Mouse (Mus musculus) MEL (cell line): Measurements from ENCODE around the gene Rpl3. TPM values are rescaled to one million over a fixed set of nuclear protein-coding genes. Genes with fewer than 3 reads are reported as not detected.

ENCODE experiments used
- DNase-seq: peaks from one replicate; pipeline ENCODE4 v3.0.0; 2011; ENCODE audit warnings: low read depth, low spot score
- H3K27ac ChIP-seq: 2 replicates; pipeline ENCODE4 v1.5.1; 2012; ENCODE audit warnings: low read depth, mild to moderate bottlenecking, control low read depth, low read length, moderate library complexity; ENCODE audit not compliant: control insufficient read depth
- H3K27me3 ChIP-seq, 2 experiments: fragments of 150-350 bp in 1 of 2; sonication (generic) in 1 of 2; 2 replicates each; pipeline ENCODE4 v1.6.1; 2012; ENCODE audit warnings: low read length in 2 of 2, mild to moderate bottlenecking in 2 of 2, improper control_type of control experiment in 1 of 2, moderate library complexity in 1 of 2; ENCODE audit not compliant: insufficient read depth in 2 of 2, control insufficient read depth in 1 of 2
- H3K36me3 ChIP-seq, 2 experiments: 2 replicates each; pipeline ENCODE4 v1.6.1; 2012 to 2014; ENCODE audit warnings: low read length in 2 of 2, improper control_type of control experiment in 1 of 2, inconsistent platforms in 1 of 2, mild to moderate bottlenecking in 1 of 2; ENCODE audit not compliant: insufficient read depth in 2 of 2, control insufficient read depth in 1 of 2
- H3K4me1 ChIP-seq, 2 experiments: fragments of 150-350 bp in 1 of 2; sonication (generic) in 1 of 2; 2 replicates each; pipeline ENCODE4 v1.6.1; 2012; ENCODE audit warnings: low read length in 2 of 2, improper control_type of control experiment in 1 of 2, mild to moderate bottlenecking in 1 of 2; ENCODE audit not compliant: insufficient read depth in 2 of 2, control insufficient read depth in 1 of 2
- H3K4me3 ChIP-seq, 2 experiments: fragments of 150-350 bp in 1 of 2; sonication (generic) in 1 of 2; 2 replicates each; pipeline ENCODE4 v1.5.1; 2012; ENCODE audit warnings: low read depth in 2 of 2, low read length in 2 of 2, mild to moderate bottlenecking in 2 of 2, moderate library complexity in 2 of 2, control low read depth in 1 of 2, improper control_type of control experiment in 1 of 2; ENCODE audit not compliant: control insufficient read depth in 1 of 2, insufficient read depth in 1 of 2
- H3K79me2 ChIP-seq: 2 replicates; pipeline ENCODE4 v1.6.1; 2012; ENCODE audit warnings: mild to moderate bottlenecking, low read length, moderate library complexity; ENCODE audit not compliant: control insufficient read depth, poor library complexity, insufficient read depth
- H3K9ac ChIP-seq: 2 replicates; pipeline ENCODE4 v1.6.1; 2012; ENCODE audit warnings: low read depth, mild to moderate bottlenecking, control low read depth, low read length, moderate library complexity; ENCODE audit not compliant: control insufficient read depth, poor library complexity, severe bottlenecking
- H3K9me3 ChIP-seq: fragments of 150-350 bp; sonication (generic); replicated peaks from 2 replicates; pipeline ENCODE4 v1.6.1; 2012; ENCODE audit warnings: mild to moderate bottlenecking, low read length, improper control_type of control experiment, moderate library complexity; ENCODE audit not compliant: insufficient read depth
- BHLHE40 ChIP-seq: IDR thresholded peaks from 2 replicates; pipeline ENCODE4 v1.6.1; 2012; ENCODE audit warnings: low read depth, mild to moderate bottlenecking, inconsistent platforms, low read length, improper control_type of control experiment, borderline replicate concordance
- CTCF ChIP-seq, 3 experiments: IDR thresholded peaks in 2 of 3; conservative IDR thresholded peaks in 1 of 3; 2 replicates each; pipeline ENCODE4 v1.5.1; 2011 to 2012; ENCODE audit warnings: low read length in 3 of 3, low read depth in 2 of 3, mild to moderate bottlenecking in 2 of 3, improper control_type of control experiment in 1 of 3, inconsistent platforms in 1 of 3, mixed read lengths in 1 of 3, moderate library complexity in 1 of 3; ENCODE audit not compliant: control insufficient read depth in 1 of 3, insufficient read depth in 1 of 3, poor library complexity in 1 of 3, severe bottlenecking in 1 of 3
- E2F4 ChIP-seq: IDR thresholded peaks from 2 replicates; pipeline ENCODE4 v1.6.1; 2011; ENCODE audit warnings: low read depth, low read length, improper control_type of control experiment, borderline replicate concordance
- ETS1 ChIP-seq: IDR thresholded peaks from 2 replicates; pipeline ENCODE4 v1.6.1; 2012; ENCODE audit warnings: low read depth, mild to moderate bottlenecking, inconsistent platforms, low read length, improper control_type of control experiment, moderate library complexity
- GATA1 ChIP-seq: IDR thresholded peaks from 2 replicates; pipeline ENCODE4 v1.6.1; 2011; ENCODE audit warnings: low read depth, low read length, improper control_type of control experiment
- HCFC1 ChIP-seq: IDR thresholded peaks from 2 replicates; pipeline ENCODE4 v1.6.1; 2012; ENCODE audit warnings: low read depth, mild to moderate bottlenecking, inconsistent platforms, low read length, improper control_type of control experiment, moderate library complexity
- JUND ChIP-seq: IDR thresholded peaks from 2 replicates; pipeline ENCODE4 v1.6.1; 2011; ENCODE audit warnings: low read depth, mild to moderate bottlenecking, improper control_type of control experiment, low read length
- KAT2A ChIP-seq: conservative IDR thresholded peaks from 2 replicates; pipeline ENCODE4 v1.6.1; 2012; ENCODE audit warnings: low read depth, low read length, improper control_type of control experiment, inconsistent platforms
- MAFK ChIP-seq: IDR thresholded peaks from 2 replicates; pipeline ENCODE4 v1.6.1; 2011; ENCODE audit warnings: low read depth, mild to moderate bottlenecking, low read length, improper control_type of control experiment, borderline replicate concordance
- MAX ChIP-seq: IDR thresholded peaks from 2 replicates; pipeline ENCODE4 v1.6.1; 2011; ENCODE audit warnings: low read length, improper control_type of control experiment
- MEF2A ChIP-seq: IDR thresholded peaks from 2 replicates; pipeline ENCODE4 v1.6.1; 2014; ENCODE audit warnings: low read depth, mild to moderate bottlenecking, inconsistent platforms, low read length, improper control_type of control experiment; ENCODE audit not compliant: poor library complexity, insufficient replicate concordance, severe bottlenecking; ENCODE audit errors: extremely low read depth
- MYB ChIP-seq: IDR thresholded peaks from 2 replicates; pipeline ENCODE4 v1.6.1; 2011; ENCODE audit warnings: mild to moderate bottlenecking, low read depth, low read length, improper control_type of control experiment
- NELFE ChIP-seq: IDR thresholded peaks from 2 replicates; pipeline ENCODE4 v1.6.1; 2011; ENCODE audit warnings: low read depth, low read length, improper control_type of control experiment
- NRF1 ChIP-seq: IDR thresholded peaks from 2 replicates; pipeline ENCODE4 v1.6.1; 2014; ENCODE audit warnings: low read depth, mild to moderate bottlenecking, inconsistent platforms, low read length, improper control_type of control experiment, moderate library complexity; ENCODE audit not compliant: poor library complexity, insufficient read depth, severe bottlenecking
- POLR2A ChIP-seq, 2 experiments: IDR thresholded peaks; 2 replicates each; pipeline ENCODE4 v1.6.1; 2011 to 2012; ENCODE audit warnings: low read length in 2 of 2, mild to moderate bottlenecking in 2 of 2, control low read depth in 1 of 2, improper control_type of control experiment in 1 of 2, low read depth in 1 of 2, moderate library complexity in 1 of 2; ENCODE audit not compliant: control insufficient read depth in 1 of 2, insufficient read depth in 1 of 2, poor library complexity in 1 of 2
- POLR2AphosphoS5 ChIP-seq: IDR thresholded peaks from 2 replicates; pipeline ENCODE4 v1.6.1; 2012; ENCODE audit warnings: low read depth, borderline replicate concordance, mild to moderate bottlenecking, inconsistent platforms, low read length, moderate library complexity, mixed read lengths
- RCOR1 ChIP-seq: IDR thresholded peaks from 2 replicates; pipeline ENCODE4 v1.6.1; 2012; ENCODE audit warnings: low read depth, mild to moderate bottlenecking, inconsistent platforms, low read length, improper control_type of control experiment
- SIN3A ChIP-seq: IDR thresholded peaks from 2 replicates; pipeline ENCODE4 v1.6.1; 2012; ENCODE audit warnings: low read length, improper control_type of control experiment, inconsistent platforms
- SMC3 ChIP-seq: IDR thresholded peaks from 2 replicates; pipeline ENCODE4 v1.6.1; 2011; ENCODE audit warnings: low read depth, low read length, improper control_type of control experiment
- TBP ChIP-seq: IDR thresholded peaks from 2 replicates; pipeline ENCODE4 v1.8.0; 2011; ENCODE audit warnings: low read depth, low read length, improper control_type of control experiment
- TCF12 ChIP-seq: IDR thresholded peaks from 2 replicates; pipeline ENCODE4 v1.6.1; 2014; ENCODE audit warnings: low read depth, mild to moderate bottlenecking, inconsistent platforms, low read length, improper control_type of control experiment, moderate library complexity
- UBTF ChIP-seq: IDR thresholded peaks from 2 replicates; pipeline ENCODE4 v1.6.1; 2012; ENCODE audit warnings: low read depth, mild to moderate bottlenecking, inconsistent platforms, low read length, improper control_type of control experiment, moderate library complexity, borderline replicate concordance; ENCODE audit not compliant: insufficient read depth
- USF1 ChIP-seq: IDR thresholded peaks from 2 replicates; pipeline ENCODE4 v1.6.1; 2014; ENCODE audit warnings: low read depth, mild to moderate bottlenecking, inconsistent platforms, low read length, improper control_type of control experiment, moderate library complexity
- ZC3H11A ChIP-seq: IDR thresholded peaks from 2 replicates; pipeline ENCODE4 v1.6.1; 2012; ENCODE audit warnings: low read depth, mild to moderate bottlenecking, inconsistent platforms, low read length, improper control_type of control experiment
- ZKSCAN1 ChIP-seq: IDR thresholded peaks from 2 replicates; pipeline ENCODE4 v1.6.1; 2012; ENCODE audit warnings: low read depth, mild to moderate bottlenecking, inconsistent platforms, low read length, improper control_type of control experiment, moderate library complexity
- ZNF384 ChIP-seq: IDR thresholded peaks from 2 replicates; pipeline ENCODE4 v1.6.1; 2012; ENCODE audit warnings: low read depth, mild to moderate bottlenecking, inconsistent platforms, low read length, improper control_type of control experiment
- polyA plus RNA-seq, 2 experiments: library from polyadenylated mRNA; stranded (reverse) in 1 of 2; unstranded in 1 of 2; fragments of >175 nt in 1 of 2; fragments of >200 nt in 1 of 2; gene quantifications; 2 replicates each; pipeline versions ENCODE4 v1.2.1 to v1.2.4; 2012; ENCODE audit warnings: low replicate concordance in 2 of 2, low read depth in 1 of 2; ENCODE audit not compliant: insufficient read length in 2 of 2, insufficient read depth in 1 of 2, missing spikeins in 1 of 2
- total RNA-seq: library from RNA; depleted of rRNA; stranded (reverse); fragments of 300-350 nt; gene quantifications from 2 replicates; pipeline ENCODE4 v1.2.3, GENCODE M21; 2012

Gene Rpl3
- total and polyA plus RNA-seq, 3 experiments = 543 to 1,686 (median 1,096) TPM

DNA sequence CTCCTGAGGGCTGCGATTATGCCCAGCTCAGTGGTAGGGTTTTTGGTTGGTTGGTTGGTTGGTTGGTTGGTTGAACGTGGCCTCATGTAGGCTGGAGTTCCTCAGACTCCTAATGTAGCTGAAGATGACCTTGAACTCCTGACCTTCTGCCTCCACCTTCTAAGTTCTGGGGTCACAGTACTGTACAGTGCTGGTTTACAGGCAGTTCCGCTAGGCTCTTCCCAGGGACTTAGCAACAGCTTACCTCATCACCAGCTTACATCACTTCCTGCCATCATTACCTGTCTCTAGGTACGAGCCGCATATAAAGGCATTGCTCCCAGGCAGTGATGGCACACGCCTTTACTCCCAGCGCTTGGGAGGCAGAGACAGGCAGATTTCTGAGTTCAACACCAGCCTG is 33.5 kb downstream of the Rpl3 start:
- no peaks in the 10 kb centered on the region for H3K9me3 ChIP-seq
- no peak for TF ChIP-seq BHLHE40
- TF ChIP-seq ZNF384 = no peak
- TF ChIP-seq USF1 = no peak
- TF ChIP-seq POLR2A (IDR thresholded peaks at IDR 0.05; ENCODE audit: control insufficient read depth in 1 of 2, insufficient read depth in 1 of 2, low read depth in 1 of 2, low read length in 2 of 2, poor library complexity in 1 of 2) = no peak
- TF ChIP-seq CTCF (IDR thresholded peaks at IDR 0.05 in 2 of 3, conservative IDR thresholded peaks at IDR 0.05 in 1 of 3; ENCODE audit: control insufficient read depth in 1 of 3, insufficient read depth in 1 of 3, low read depth in 2 of 3, low read length in 3 of 3, poor library complexity in 1 of 3, severe bottlenecking in 1 of 3) = no peak
- TF ChIP-seq MYB = no peak
- TF ChIP-seq TCF12 = no peak
- no peak for TF ChIP-seq SMC3
- TF ChIP-seq POLR2AphosphoS5 = no peak
- TF ChIP-seq HCFC1 = no peak

DNA sequence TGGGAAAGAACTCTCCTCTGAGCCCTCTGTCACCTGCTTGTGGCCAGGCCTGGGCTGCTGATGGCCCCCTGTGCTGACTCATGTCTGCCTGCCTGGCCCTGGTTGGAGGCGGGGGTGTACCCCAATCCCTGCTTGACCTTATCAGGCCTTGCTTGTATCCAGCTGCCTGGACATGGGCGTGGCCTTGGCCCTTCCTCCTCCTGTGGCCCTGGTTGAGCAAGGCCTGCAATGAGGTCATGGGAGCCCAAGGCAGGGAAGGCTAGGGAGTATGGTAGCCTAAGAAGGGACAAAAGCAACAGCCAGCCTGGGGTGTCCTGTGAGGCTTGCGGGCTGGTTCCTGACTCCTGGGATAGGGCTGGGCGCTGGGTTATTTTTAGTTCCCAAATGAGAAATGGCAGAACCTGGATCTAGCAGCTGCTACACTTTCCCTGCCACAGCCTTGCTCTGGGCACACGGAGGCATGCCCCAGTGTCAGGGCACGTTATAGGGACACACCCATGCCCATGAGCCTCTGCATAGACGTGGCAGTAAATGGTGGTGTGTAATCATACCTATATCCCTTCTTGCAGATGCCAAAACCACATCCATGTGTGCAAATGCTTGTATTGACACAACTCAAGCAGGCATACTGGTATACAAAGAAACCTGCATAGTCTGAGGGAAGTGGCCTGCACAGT is 37.5 kb downstream of the Rpl3 start:
- no peaks in the 10 kb centered on the region; a peak in 1 of 4 replicates for H3K4me1 ChIP-seq
- no peaks in the 10 kb centered on the region for H3K36me3 ChIP-seq
- H3K4me3 ChIP-seq = no peak overlapping the region
- no peak overlapping the region for H3K27ac ChIP-seq
- no peak overlapping the region for H3K9ac ChIP-seq
- no peak for DNase-seq
- no peaks in the 10 kb centered on the region for H3K9me3 ChIP-seq
- TF ChIP-seq SIN3A (no peak), ZKSCAN1 (no peak), TBP (no peak), RCOR1 (no peak), E2F4 (no peak), NELFE (no peak), NRF1 (no peak), POLR2A (IDR thresholded peaks at IDR 0.05; ENCODE audit: control insufficient read depth in 1 of 2, insufficient read depth in 1 of 2, low read depth in 1 of 2, low read length in 2 of 2, poor library complexity in 1 of 2) (no peak), JUND (no peak), ZC3H11A (no peak), CTCF (IDR thresholded peaks at IDR 0.05 in 2 of 3, conservative IDR thresholded peaks at IDR 0.05 in 1 of 3; ENCODE audit: control insufficient read depth in 1 of 3, insufficient read depth in 1 of 3, low read depth in 2 of 3, low read length in 3 of 3, poor library complexity in 1 of 3, severe bottlenecking in 1 of 3) (no peak), ETS1 (no peak), MAFK (no peak), BHLHE40 (no peak), MEF2A (no peak), MAX (no peak), UBTF (no peak), MYB (no peak), KAT2A (no peak), GATA1 (no peak)
- TF ChIP-seq, all 39 proteins: peak for 0
- Histone ChIP-seq H3K79me2 (no peaks in the 10 kb centered on the region), H3K27me3 (no peaks in the 10 kb centered on the region; a peak in 1 of 4 replicates)

More for the DNA sequence above, 33.5 kb downstream of the Rpl3 start:
- Histone ChIP-seq H3K4me3 (no peak overlapping the region), H3K9ac (no peak overlapping the region), H3K27me3 (no peaks in the 10 kb centered on the region; a peak in 1 of 4 replicates), H3K4me1 (no peaks in the 10 kb centered on the region), H3K79me2 (no peaks in the 10 kb centered on the region), H3K27ac (no peak overlapping the region), H3K36me3 (no peaks in the 10 kb centered on the region)
- DNase-seq = no peak
